Mouse (Mus musculus): Measurements from ENCODE around the gene Ppp1r10. TPM values are rescaled to one million over a fixed set of nuclear protein-coding genes. Genes with fewer than 3 reads are reported as not detected.

Ppp1r10 gene
- polyA plus RNA-seq, 1 experiment from 2014 or later = 23.6 TPM

DNA sequence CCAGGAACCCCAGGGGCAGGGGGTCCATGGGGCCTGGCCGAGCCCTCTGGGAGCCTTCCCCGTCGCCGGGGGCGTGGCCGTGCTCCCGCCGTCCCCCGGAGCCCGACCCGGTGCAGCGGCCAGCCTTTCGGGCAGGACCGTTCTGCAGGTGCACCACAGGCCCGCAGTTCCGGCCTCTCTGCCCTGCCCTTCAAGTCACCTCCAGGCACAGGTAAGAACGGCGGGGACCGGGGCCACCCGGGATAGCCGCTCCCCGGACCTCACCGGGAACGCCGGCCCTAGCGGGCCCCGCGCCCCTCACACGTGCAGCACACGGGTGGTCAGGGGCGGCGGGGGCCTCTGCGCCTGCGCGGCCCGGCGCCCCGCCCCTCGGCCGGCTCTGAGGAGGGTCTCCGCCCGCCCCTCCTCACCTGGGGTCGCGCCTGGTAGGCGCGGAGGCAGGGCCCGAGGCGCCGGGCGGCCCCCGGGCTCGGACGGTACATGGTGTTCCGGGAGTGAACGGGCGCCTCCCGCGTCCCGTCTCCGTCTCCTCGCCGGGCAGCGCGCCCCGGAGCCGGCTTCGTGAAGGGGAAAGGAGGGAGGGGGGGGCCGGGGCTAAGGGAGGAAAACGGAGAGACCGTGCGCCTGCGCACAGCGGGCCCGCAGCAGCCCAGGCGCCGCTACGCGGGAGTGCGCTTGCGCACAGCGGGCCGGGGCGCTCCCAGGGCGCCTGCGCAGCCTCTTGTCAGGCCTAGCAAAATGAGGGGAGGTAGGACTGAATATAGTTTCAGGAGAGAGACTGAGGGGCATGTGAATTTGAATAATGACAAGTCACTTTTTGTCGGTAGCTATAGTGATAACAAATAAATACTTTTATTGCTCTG, 19.2 kb upstream of the Ppp1r10 start, which contains the start of gene 2310061I04Rik:
TSS of gene 2310061I04Rik (minus strand) at position 651 of the 863 bp plus-strand sequence.
- ATAC-seq (ENCODE audit: insufficient number of reproducible peaks, insufficient read depth, low FRiP score, low read depth) = peak; percentile 92
- H3K27ac ChIP-seq (replicated peaks in 1 of 2; ENCODE audit: control insufficient read depth in 1 of 2, insufficient read depth in 1 of 2, low read depth in 2 of 2, low read length in 2 of 2) = peak within 1 kb of the TSS; percentile 86
- peaks cover 6 to 7% of the 10 kb centered on the region in 2 experiments for H3K4me1 ChIP-seq (ENCODE audit: control insufficient read depth in 2 of 2, insufficient read depth in 2 of 2, low read length in 2 of 2)
- H3K36me3 ChIP-seq (ENCODE audit: control insufficient read depth, insufficient read depth, low read length) = peaks cover 67% of the 10 kb centered on the region
- peak within 1 kb of the TSS; percentile 91 for H3K4me2 ChIP-seq (ENCODE audit: low read length)
- peak within 1 kb of the TSS; percentile 68 to 98 for H3K4me3 ChIP-seq (ENCODE audit: control insufficient read depth in 1 of 2, insufficient read depth in 1 of 2, low read depth in 1 of 2, low read length in 2 of 2)
- no peaks in the 10 kb centered on the region for H3K9me3 ChIP-seq (ENCODE audit: control insufficient read depth, low read length)
- H3K27me3 ChIP-seq (ENCODE audit: control insufficient read depth, insufficient read depth, low read length) = no peaks in the 10 kb centered on the region
- H3K9ac ChIP-seq (ENCODE audit: low read length) = peak within 1 kb of the TSS; percentile 89
- WGBS = 0% methylated on average over 81 of the region's 86 CpGs

DNA sequence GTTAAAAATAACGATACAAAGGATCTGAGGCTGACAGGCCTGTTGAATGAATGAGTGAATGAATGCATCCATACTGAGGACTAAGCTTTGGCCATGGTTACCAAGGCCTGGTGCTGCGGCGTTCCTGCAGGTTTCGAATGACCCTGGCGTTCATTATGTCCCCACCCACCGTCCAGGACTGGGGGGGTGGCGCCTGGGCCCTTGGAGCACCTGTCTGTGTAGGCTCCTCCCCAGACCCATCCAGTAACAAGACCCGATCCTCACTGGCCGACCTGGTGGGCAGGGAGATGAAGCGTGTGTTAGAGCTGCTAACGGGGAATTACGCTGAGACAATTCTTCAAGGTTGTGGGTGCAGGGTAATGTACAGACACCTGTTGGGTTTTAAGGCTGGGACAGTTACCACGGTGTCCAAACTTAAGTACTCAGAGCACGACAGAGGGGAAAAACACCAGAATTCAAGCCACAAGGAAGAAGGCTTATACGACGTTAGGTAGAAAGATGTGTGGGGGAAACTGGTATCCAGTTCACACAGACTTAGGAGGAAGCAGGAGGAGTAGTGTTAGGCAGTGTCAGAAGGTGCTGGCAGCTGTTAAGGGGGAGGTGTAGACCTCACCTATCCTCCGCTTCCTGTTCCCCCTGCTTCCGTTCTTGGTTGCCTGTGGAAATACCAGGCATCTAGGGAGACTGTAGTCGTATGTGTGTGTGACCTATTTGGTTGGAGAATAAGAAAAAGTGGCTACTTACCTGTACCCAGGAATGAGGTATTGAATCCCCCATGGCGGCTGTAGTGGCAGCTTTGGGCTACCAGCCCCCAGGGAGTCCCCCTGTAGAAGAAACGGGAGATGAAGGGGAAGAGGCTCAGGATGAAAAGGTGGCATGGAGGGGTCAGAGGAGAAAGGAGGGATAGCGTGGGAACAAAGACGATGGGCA, 18.3 kb upstream of the Ppp1r10 start:
- no peak for ATAC-seq (ENCODE audit: insufficient number of reproducible peaks, insufficient read depth, low FRiP score, low read depth)
- no peaks in the 10 kb centered on the region for H3K9me3 ChIP-seq (ENCODE audit: control insufficient read depth, low read length)
- H3K4me2 ChIP-seq (ENCODE audit: low read length) = peak overlapping the region; percentile 91
- H3K36me3 ChIP-seq (ENCODE audit: control insufficient read depth, insufficient read depth, low read length) = peaks cover 60% of the 10 kb centered on the region
- WGBS = 42% methylated on average over 23 of the region's 23 CpGs
- H3K4me1 ChIP-seq (ENCODE audit: control insufficient read depth in 2 of 2, insufficient read depth in 2 of 2, low read length in 2 of 2) = peaks cover 6 to 8% of the 10 kb centered on the region in 2 experiments
- H3K4me3 ChIP-seq (ENCODE audit: control insufficient read depth in 1 of 2, insufficient read depth in 1 of 2, low read depth in 1 of 2, low read length in 2 of 2) = peak overlapping the region; percentile 22 to 68; a peak in 3 of 4 replicates
- H3K27ac ChIP-seq (replicated peaks in 1 of 2; ENCODE audit: control insufficient read depth in 1 of 2, insufficient read depth in 1 of 2, low read depth in 2 of 2, low read length in 2 of 2) = peak overlapping the region in 1 of 2 experiments; percentile 86; a peak in 1 of 4 replicates
- H3K27me3 ChIP-seq (ENCODE audit: control insufficient read depth, insufficient read depth, low read length) = no peaks in the 10 kb centered on the region
- H3K9ac ChIP-seq (ENCODE audit: low read length) = peak overlapping the region; percentile 89

DNA sequence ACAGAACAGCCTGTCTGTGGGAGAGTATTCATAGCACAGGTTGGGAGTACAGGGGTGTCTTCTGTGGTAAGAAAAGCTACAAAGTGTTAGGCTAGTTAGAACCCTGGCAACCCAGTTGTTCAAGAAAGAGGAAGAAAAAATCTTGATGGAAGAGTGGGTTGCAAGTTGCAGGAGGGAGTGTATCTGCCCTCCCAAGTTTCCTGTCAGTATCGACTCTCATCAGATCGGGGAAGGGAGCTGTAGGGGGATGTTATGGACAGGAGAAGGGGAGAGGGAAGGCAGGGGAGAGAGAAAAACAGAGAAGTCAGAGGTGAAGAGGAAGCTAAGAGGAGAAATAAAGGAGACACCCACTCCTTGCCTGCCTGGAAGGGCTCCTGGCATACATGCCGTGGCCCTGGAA, 15.6 kb upstream of the Ppp1r10 start:
- Histone ChIP-seq H3K9ac (ENCODE audit: low read length) (no peak overlapping the region), H3K4me2 (ENCODE audit: low read length) (no peak overlapping the region), H3K36me3 (ENCODE audit: control insufficient read depth, insufficient read depth, low read length) (peaks cover 58% of the 10 kb centered on the region), H3K4me3 (ENCODE audit: control insufficient read depth in 1 of 2, insufficient read depth in 1 of 2, low read depth in 1 of 2, low read length in 2 of 2) (no peak overlapping the region), H3K27ac (replicated peaks in 1 of 2; ENCODE audit: control insufficient read depth in 1 of 2, insufficient read depth in 1 of 2, low read depth in 2 of 2, low read length in 2 of 2) (no peak overlapping the region), H3K9me3 (ENCODE audit: control insufficient read depth, low read length) (no peaks in the 10 kb centered on the region), H3K4me1 (ENCODE audit: control insufficient read depth in 2 of 2, insufficient read depth in 2 of 2, low read length in 2 of 2) (peaks cover 10 to 25% of the 10 kb centered on the region in 2 experiments), H3K27me3 (ENCODE audit: control insufficient read depth, insufficient read depth, low read length) (no peaks in the 10 kb centered on the region)
- WGBS = 73% methylated on average over 3 of the region's 3 CpGs
- ATAC-seq (ENCODE audit: insufficient number of reproducible peaks, insufficient read depth, low FRiP score, low read depth) = no peak

DNA sequence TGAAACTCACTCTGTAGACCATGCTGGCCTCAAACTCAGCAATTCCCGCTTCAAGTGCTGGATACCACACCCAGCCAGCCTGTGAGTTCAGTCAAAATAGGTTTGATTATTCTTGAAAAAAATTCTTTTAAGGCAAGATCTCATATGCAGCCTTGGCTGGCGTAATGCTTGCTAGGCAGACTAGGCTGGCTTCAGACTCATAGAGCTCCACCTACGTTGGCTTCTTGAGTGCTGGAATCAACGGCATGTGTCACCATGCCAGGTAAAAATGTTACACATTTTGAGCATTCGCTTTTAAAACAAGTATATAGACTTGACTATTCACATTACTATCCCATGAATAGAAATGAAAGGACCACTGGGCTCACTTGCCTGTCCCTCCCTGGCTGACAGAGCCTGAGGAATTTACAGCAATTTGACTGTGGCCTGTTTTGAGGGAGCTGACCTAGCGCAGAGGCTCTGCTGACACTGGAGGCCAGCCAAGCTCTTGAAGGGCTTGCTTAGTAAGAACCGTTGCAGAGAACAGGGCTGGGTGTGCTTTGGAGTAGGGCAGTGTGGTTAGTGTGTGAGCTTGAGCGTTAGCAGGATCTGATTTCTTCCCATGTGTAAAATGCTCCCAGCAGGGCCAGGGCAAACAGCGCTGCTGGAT, 12.8 kb upstream of the Ppp1r10 start:
- Histone ChIP-seq H3K36me3 (ENCODE audit: control insufficient read depth, insufficient read depth, low read length) (peaks cover 80% of the 10 kb centered on the region), H3K27ac (replicated peaks in 1 of 2; ENCODE audit: control insufficient read depth in 1 of 2, insufficient read depth in 1 of 2, low read depth in 2 of 2, low read length in 2 of 2) (peak overlapping the region; percentile 40 to 72), H3K9me3 (ENCODE audit: control insufficient read depth, low read length) (no peaks in the 10 kb centered on the region), H3K4me2 (ENCODE audit: low read length) (no peak overlapping the region), H3K9ac (ENCODE audit: low read length) (no peak overlapping the region), H3K27me3 (ENCODE audit: control insufficient read depth, insufficient read depth, low read length) (no peaks in the 10 kb centered on the region), H3K4me3 (ENCODE audit: control insufficient read depth in 1 of 2, insufficient read depth in 1 of 2, low read depth in 1 of 2, low read length in 2 of 2) (no peak overlapping the region), H3K4me1 (ENCODE audit: control insufficient read depth in 2 of 2, insufficient read depth in 2 of 2, low read length in 2 of 2) (peaks cover 4 to 18% of the 10 kb centered on the region in 2 experiments; a peak in 3 of 4 replicates)
- WGBS = 71% methylated on average over 9 of the region's 9 CpGs
- ATAC-seq (ENCODE audit: insufficient number of reproducible peaks, insufficient read depth, low FRiP score, low read depth) = peak; percentile 81

DNA sequence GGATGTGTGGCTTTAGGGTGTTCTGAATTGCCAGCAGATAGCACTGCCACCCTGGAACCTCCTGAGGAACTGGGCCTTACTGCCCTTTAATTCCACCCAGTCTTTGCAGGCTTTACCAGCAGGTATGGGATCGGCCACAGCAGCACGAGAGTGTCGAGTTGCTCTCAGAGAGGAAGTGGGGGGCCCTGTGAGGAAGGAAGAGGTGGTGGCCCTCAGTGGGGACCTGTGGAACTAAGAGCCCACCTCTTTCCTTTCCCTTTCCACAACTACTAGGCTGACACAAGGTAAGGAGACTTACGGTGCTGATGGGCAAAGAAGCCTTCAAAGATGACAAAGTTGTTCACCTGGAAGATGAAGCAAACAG, 12.3 kb upstream of the Ppp1r10 start:
- no peaks in the 10 kb centered on the region for H3K27me3 ChIP-seq (ENCODE audit: control insufficient read depth, insufficient read depth, low read length)
- peak overlapping the region; percentile 51; the same call in 1 of the 2 replicates for H3K9ac ChIP-seq (ENCODE audit: low read length)
- WGBS = 85% methylated on average over 4 of the region's 4 CpGs
- H3K36me3 ChIP-seq (ENCODE audit: control insufficient read depth, insufficient read depth, low read length) = peaks cover 80% of the 10 kb centered on the region
- peaks cover 4 to 23% of the 10 kb centered on the region in 2 experiments; a peak in 3 of 4 replicates for H3K4me1 ChIP-seq (ENCODE audit: control insufficient read depth in 2 of 2, insufficient read depth in 2 of 2, low read length in 2 of 2)
- no peak overlapping the region for H3K4me3 ChIP-seq (ENCODE audit: control insufficient read depth in 1 of 2, insufficient read depth in 1 of 2, low read depth in 1 of 2, low read length in 2 of 2)
- no peak for ATAC-seq (ENCODE audit: insufficient number of reproducible peaks, insufficient read depth, low FRiP score, low read depth)
- no peaks in the 10 kb centered on the region for H3K9me3 ChIP-seq (ENCODE audit: control insufficient read depth, low read length)
- H3K27ac ChIP-seq (replicated peaks in 1 of 2; ENCODE audit: control insufficient read depth in 1 of 2, insufficient read depth in 1 of 2, low read depth in 2 of 2, low read length in 2 of 2) = peak overlapping the region; percentile 15 to 72
- no peak overlapping the region for H3K4me2 ChIP-seq (ENCODE audit: low read length)

DNA sequence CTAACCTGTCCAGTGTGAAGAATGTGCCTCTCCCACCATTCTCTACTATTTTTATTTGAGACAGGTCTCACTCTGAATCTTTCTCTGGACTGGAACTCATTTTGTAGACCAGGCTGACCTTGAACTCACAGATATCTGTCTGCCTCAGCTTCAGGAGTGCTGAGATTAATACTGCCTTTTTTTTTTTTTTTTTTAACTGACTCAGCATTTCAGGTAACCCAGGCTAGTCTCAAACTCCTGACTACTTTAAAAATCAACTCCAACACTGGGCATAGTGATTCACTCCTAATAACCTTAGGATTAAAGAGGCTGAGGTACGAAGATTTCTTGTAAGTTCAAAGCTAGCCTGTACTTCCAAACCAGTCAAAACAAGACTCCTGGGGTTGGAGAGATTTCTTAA, 10.6 kb upstream of the Ppp1r10 start:
- H3K4me1 ChIP-seq (ENCODE audit: control insufficient read depth in 2 of 2, insufficient read depth in 2 of 2, low read length in 2 of 2) = peaks cover 11 to 32% of the 10 kb centered on the region in 2 experiments
- WGBS = 97% methylated on average over 1 of the region's 1 CpGs
- H3K36me3 ChIP-seq (ENCODE audit: control insufficient read depth, insufficient read depth, low read length) = peaks cover 66% of the 10 kb centered on the region
- ATAC-seq (ENCODE audit: insufficient number of reproducible peaks, insufficient read depth, low FRiP score, low read depth) = no peak
- H3K4me2 ChIP-seq (ENCODE audit: low read length) = no peak overlapping the region
- no peaks in the 10 kb centered on the region for H3K27me3 ChIP-seq (ENCODE audit: control insufficient read depth, insufficient read depth, low read length)
- no peak overlapping the region for H3K4me3 ChIP-seq (ENCODE audit: control insufficient read depth in 1 of 2, insufficient read depth in 1 of 2, low read depth in 1 of 2, low read length in 2 of 2)
- no peak overlapping the region for H3K27ac ChIP-seq (replicated peaks in 1 of 2; ENCODE audit: control insufficient read depth in 1 of 2, insufficient read depth in 1 of 2, low read depth in 2 of 2, low read length in 2 of 2)
- no peaks in the 10 kb centered on the region for H3K9me3 ChIP-seq (ENCODE audit: control insufficient read depth, low read length)
- H3K9ac ChIP-seq (ENCODE audit: low read length) = no peak overlapping the region

DNA sequence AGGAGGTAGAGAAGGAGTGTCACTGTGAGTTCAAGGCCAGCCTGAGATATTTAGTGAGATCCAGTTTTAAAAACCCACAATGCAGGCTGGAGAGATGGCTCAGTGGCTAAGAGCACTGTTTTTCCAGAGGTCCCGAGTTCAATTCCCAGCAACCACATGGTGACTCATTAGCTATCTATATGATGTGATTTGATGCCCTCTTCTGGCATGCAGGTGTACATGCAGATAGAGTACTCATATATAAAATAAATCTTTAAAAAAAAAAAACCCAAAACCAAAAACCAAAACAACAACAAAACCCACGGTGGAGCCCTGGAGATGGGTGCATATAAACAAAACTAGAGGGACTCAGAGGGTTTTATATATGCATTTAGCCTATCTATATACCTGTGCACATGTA, 8.6 kb upstream of the Ppp1r10 start:
- no peak overlapping the region for H3K9ac ChIP-seq (ENCODE audit: low read length)
- H3K4me2 ChIP-seq (ENCODE audit: low read length) = no peak overlapping the region
- no peaks in the 10 kb centered on the region for H3K27me3 ChIP-seq (ENCODE audit: control insufficient read depth, insufficient read depth, low read length)
- no peak overlapping the region for H3K27ac ChIP-seq (replicated peaks in 1 of 2; ENCODE audit: control insufficient read depth in 1 of 2, insufficient read depth in 1 of 2, low read depth in 2 of 2, low read length in 2 of 2)
- ATAC-seq (ENCODE audit: insufficient number of reproducible peaks, insufficient read depth, low FRiP score, low read depth) = no peak
- no peak overlapping the region for H3K4me3 ChIP-seq (ENCODE audit: control insufficient read depth in 1 of 2, insufficient read depth in 1 of 2, low read depth in 1 of 2, low read length in 2 of 2)
- peaks cover 69% of the 10 kb centered on the region for H3K36me3 ChIP-seq (ENCODE audit: control insufficient read depth, insufficient read depth, low read length)
- H3K9me3 ChIP-seq (ENCODE audit: control insufficient read depth, low read length) = no peaks in the 10 kb centered on the region
- WGBS = 85% methylated on average over 2 of the region's 2 CpGs
- peaks cover 11 to 32% of the 10 kb centered on the region in 2 experiments for H3K4me1 ChIP-seq (ENCODE audit: control insufficient read depth in 2 of 2, insufficient read depth in 2 of 2, low read length in 2 of 2)

Data from heart, embryonic 14.5 days (tissue).